Mouse (Mus musculus) embryonic fibroblast, embryonic 13.5 days (primary cell): Measurements from ENCODE around the gene Lrrc72. TPM values are rescaled to one million over a fixed set of nuclear protein-coding genes. Genes with fewer than 3 reads are reported as not detected.

Experiments
- H3K27ac ChIP-seq: 2 replicates; pipeline ENCODE4 v1.5.1; 2012; ENCODE audit warnings: low read length, control low read depth, inconsistent platforms; ENCODE audit not compliant: insufficient read depth
- H3K4me1 ChIP-seq: 2 replicates; pipeline ENCODE4 v1.6.1; 2011; ENCODE audit warnings: low read length; ENCODE audit not compliant: control insufficient read depth, insufficient read depth
- H3K4me3 ChIP-seq: 2 replicates; pipeline ENCODE4 v1.5.1; 2011; ENCODE audit warnings: mild to moderate bottlenecking, control low read depth, low read length; ENCODE audit not compliant: insufficient read depth
- CTCF ChIP-seq: IDR thresholded peaks from 2 replicates; pipeline ENCODE4 v1.5.1; 2011; ENCODE audit warnings: mild to moderate bottlenecking, control low read depth, low read length, moderate library complexity, borderline replicate concordance; ENCODE audit not compliant: insufficient read depth
- POLR2A ChIP-seq: IDR thresholded peaks from 2 replicates; pipeline ENCODE4 v1.6.1; 2011; ENCODE audit warnings: low read depth, mild to moderate bottlenecking, control low read depth, low read length, moderate library complexity
- polyA plus RNA-seq: library from polyadenylated mRNA; stranded (reverse); fragments of >200 nt; gene quantifications from 2 replicates; pipeline ENCODE4 v1.2.4, GENCODE M21; 2011; ENCODE audit warnings: low read depth; ENCODE audit not compliant: missing spikeins, insufficient read length

Gene Lrrc72
- polyA plus RNA-seq, result not detected in 2 replicates

DNA sequence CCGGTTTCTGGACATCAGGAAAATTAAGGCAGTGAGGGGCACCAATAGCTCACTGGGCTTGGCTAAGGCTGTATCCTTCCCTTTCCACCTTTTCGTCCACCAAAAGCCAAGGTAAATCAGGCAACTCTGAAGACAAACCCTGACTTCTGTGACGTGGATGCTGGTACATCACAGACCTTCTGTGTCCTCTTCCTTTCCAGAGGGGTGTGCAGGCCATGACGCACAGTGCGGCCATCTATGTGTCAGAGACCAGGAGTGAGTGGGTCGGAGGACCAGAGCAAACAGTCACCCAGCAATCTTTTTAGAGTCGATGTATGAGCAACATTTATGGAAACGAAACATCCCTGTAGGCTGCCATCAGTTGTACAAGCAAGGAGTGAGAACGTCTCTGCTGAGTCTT is at the start of gene Lrrc72:
Gene Lrrc72 (minus strand): TSS at position 101 of the 400 bp plus-strand sequence.
- Histone ChIP-seq H3K4me1 (no peaks in the 10 kb centered on the region), H3K27ac (no peak within 1 kb of the TSS), H3K4me3 (no peak within 1 kb of the TSS)
- TF ChIP-seq CTCF (no peak), POLR2A (no peak)

DNA sequence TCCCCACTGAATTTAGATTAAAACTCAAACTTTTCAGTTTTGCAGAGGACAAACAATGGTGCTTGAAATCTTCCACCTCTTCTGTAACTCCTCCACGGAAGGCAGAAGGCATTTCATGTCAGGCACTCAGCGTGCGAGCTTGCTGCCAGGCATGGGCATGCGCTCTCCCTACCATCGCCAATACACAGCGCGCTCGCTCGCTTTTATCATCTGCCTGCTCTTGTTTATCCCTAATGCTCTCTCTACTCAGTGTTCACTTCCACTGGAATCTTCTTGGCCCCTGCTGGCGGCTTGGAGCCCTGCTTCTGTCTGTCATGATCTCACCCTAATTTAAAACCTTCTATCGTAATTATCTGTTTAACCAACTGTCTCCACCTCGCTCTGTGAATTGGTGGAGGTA is 49.1 kb upstream of the Lrrc72 start:
- H3K4me3 ChIP-seq, result no peak overlapping the region
- no peaks in the 10 kb centered on the region for H3K4me1 ChIP-seq
- H3K27ac ChIP-seq, result no peak overlapping the region
- TF ChIP-seq POLR2A (no peak), CTCF (no peak)

DNA sequence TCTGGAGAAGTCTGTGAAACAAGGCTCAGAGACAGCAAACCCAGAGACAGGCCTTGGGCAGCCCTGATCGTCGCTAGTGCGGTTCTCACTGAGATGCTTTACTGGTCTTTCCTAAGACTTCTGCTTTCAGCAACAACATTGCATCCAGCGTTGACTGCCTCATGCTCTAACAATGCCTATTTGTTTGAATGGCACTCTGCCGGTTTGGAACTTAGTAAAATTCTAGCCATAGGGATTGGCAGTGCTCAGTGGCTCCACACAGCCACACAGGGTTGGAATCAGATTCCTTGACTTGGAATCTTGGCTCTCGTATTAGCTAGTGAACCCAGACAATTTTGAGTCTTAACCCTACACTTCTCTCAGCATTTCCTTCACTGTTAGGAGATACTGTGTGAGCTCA is 38.1 kb upstream of the Lrrc72 start:
- TF ChIP-seq CTCF (no peak), POLR2A (no peak)
- Histone ChIP-seq H3K4me3 (no peak overlapping the region), H3K4me1 (no peaks in the 10 kb centered on the region), H3K27ac (no peak overlapping the region)

DNA sequence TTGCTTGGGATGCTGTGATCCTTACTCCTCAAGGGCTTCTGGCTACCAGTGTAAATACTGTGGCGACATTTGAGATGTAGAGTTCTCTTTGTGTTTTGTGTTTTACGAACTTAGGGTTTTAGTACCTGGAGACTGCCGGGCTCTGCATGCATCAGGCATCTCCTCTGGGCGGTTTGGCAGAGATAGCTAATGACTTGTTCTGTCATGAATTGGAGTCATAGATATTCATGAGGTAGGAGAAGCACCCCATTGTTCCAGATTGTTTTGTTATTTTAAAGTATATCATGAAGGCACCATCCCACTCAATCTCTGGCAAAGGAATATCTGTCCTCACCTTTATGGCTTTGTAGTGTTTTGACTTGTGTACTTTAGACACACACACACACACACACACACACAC is 37.3 kb upstream of the Lrrc72 start:
- no peak overlapping the region for H3K4me3 ChIP-seq
- no peak overlapping the region for H3K27ac ChIP-seq
- no peak for TF ChIP-seq POLR2A
- TF ChIP-seq CTCF, result no peak
- H3K4me1 ChIP-seq, result no peaks in the 10 kb centered on the region

DNA sequence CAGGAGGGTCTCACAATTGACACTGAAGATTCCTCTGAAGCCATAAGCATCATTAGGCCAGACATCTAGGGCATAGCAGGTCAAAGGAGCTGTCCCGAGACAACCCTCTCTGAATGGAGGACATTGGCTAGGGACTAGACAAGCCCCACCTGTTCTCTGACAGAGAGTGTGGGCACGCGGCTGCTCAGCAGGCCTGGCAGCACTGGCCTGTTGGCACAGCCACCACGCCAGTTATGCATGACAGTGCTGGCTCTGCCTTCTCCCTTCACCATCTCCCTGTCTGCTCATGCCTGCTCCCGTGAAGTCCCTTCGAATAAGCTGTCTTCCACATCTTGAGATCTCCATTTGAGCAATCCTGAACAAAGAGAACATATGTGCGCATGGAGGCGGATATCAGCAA is 36.4 kb upstream of the Lrrc72 start:
- Histone ChIP-seq H3K4me1 (no peaks in the 10 kb centered on the region), H3K4me3 (no peak overlapping the region), H3K27ac (no peak overlapping the region)
- TF ChIP-seq CTCF (no peak), POLR2A (no peak)

DNA sequence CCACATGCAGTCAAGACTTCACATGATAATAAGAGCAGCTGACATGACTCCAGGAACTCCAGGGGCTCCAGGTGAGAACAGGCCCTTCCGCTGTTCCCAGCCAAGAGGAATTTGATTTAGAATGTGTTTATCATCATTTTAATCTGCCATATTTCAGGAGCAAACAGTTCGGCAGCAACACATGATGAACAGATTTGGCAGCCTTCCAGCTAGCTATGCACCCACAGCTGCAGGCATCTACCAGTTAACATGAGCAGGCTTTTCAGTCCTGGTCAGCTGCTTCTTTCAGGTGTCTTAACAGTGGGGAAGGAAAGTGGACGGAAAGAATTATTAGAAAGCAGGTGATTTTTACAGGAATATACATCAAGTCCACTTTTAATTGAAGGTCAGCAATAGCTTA is 21.6 kb upstream of the Lrrc72 start:
- Histone ChIP-seq H3K4me3 (no peak overlapping the region), H3K4me1 (no peaks in the 10 kb centered on the region), H3K27ac (no peak overlapping the region)
- TF ChIP-seq POLR2A, result no peak
- no peak for TF ChIP-seq CTCF

- TF ChIP-seq POLR2A (no peak), CTCF (no peak)
- Histone ChIP-seq H3K27ac (no peak overlapping the region), H3K4me3 (no peak overlapping the region), H3K4me1 (no peaks in the 10 kb centered on the region)
Observed at GRCm38 (mm10) chr12:36267670-36268246, 14.6 kb upstream of the Lrrc72 start.

GRCm38 (mm10) chr12:36262116-36262721 is 9.0 kb upstream of the Lrrc72 start:
- no peaks in the 10 kb centered on the region for H3K4me1 ChIP-seq
- no peak overlapping the region for H3K4me3 ChIP-seq
- TF ChIP-seq POLR2A, result no peak
- TF ChIP-seq CTCF, result no peak
- no peak overlapping the region for H3K27ac ChIP-seq

GRCm38 (mm10) chr12:36255413-36255812 is 2.2 kb upstream of the Lrrc72 start:
- Histone ChIP-seq H3K27ac (no peak overlapping the region), H3K4me3 (no peak overlapping the region), H3K4me1 (no peaks in the 10 kb centered on the region)
- TF ChIP-seq CTCF, result no peak
- no peak for TF ChIP-seq POLR2A

GRCm38 (mm10) chr12:36241171-36241570 is 12.0 kb downstream of the Lrrc72 start:
- Histone ChIP-seq H3K27ac (no peak overlapping the region), H3K4me1 (no peaks in the 10 kb centered on the region), H3K4me3 (no peak overlapping the region)
- TF ChIP-seq POLR2A, result no peak
- TF ChIP-seq CTCF, result no peak

DNA sequence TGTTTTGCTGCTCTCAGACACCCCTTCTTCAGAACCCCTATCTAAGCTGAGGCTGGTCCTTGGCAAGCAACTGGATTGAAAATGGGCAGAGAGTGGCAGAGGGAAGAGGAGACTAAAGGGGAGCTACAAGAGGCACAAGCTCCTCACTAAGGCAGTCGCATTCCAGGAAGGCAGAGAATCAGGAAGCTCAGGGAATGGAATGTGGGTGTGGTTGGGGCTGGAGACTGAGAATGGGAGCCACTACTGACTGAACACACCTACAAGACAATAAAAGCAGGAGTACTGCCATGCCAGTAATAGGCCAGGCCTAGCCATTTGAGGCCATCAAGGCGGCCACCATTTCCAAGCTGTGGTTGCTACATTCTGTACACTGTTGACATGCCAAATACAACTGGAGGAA is 21.8 kb downstream of the Lrrc72 start:
- no peak overlapping the region for H3K27ac ChIP-seq
- no peaks in the 10 kb centered on the region for H3K4me1 ChIP-seq
- H3K4me3 ChIP-seq, result no peak overlapping the region
- no peak for TF ChIP-seq POLR2A
- TF ChIP-seq CTCF, result no peak

DNA sequence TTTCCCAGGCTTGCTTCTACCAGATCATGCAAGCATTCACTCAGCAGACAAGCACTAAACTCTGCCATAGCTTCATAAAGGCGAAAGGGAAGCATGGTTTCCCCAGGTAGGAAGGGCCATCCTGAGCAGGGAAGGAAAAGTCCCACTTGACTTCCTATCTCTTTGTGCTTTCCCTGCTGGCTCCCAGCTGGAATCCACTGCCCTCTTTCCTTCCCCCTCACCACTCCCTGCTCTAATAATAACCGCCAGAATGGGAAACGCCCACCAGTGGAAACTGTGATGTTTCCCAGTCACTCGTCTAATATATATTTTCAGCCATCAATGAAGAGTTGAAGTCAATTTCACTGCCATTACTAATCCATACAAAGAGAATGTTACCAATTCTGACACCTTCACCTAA is 28.8 kb downstream of the Lrrc72 start:
- Histone ChIP-seq H3K4me1 (no peaks in the 10 kb centered on the region), H3K4me3 (no peak overlapping the region), H3K27ac (no peak overlapping the region)
- TF ChIP-seq CTCF (no peak), POLR2A (no peak)
